Mouse (Mus musculus): Measurements from ENCODE around the gene Syt6.
"Not testable (repeated sequence)": the region's sequence is repeated elsewhere in the genome, so short reads cannot be mapped to it uniquely, and the experiment has no call there.

The Syt6 gene

GRCm38 (mm10) chr3:103601561-103601960 lies 26.5 kb downstream of the Syt6 start:
- no peak for DNase-seq

- DNase-seq = no peak
Measured at GRCm38 (mm10) chr3:103606045-103606597, 31.1 kb downstream of the Syt6 start.

GRCm38 (mm10) chr3:103606660-103607595 lies 31.9 kb downstream of the Syt6 start:
- DNase-seq = no peak

- DNase-seq = no peak
Measured at GRCm38 (mm10) chr3:103610231-103610630, 35.2 kb downstream of the Syt6 start.

GRCm38 (mm10) chr3:103612636-103613355 lies 37.8 kb downstream of the Syt6 start:
- DNase-seq = no peak

GRCm38 (mm10) chr3:103615621-103616020 lies 40.6 kb downstream of the Syt6 start:
- DNase-seq = no peak

GRCm38 (mm10) chr3:103616981-103617380 lies 42.0 kb downstream of the Syt6 start:
- DNase-seq = no peak

GRCm38 (mm10) chr3:103620101-103620500 lies 45.1 kb downstream of the Syt6 start:
- DNase-seq = peak in 1 of 2 experiments; percentile 53

- DNase-seq = no peak
Measured at GRCm38 (mm10) chr3:103623893-103624470, 49.0 kb downstream of the Syt6 start.

- peak; percentile 34 to 54 for DNase-seq
Measured at GRCm38 (mm10) chr3:103624591-103625051, 49.6 kb downstream of the Syt6 start.

- DNase-seq = no peak
Measured at GRCm38 (mm10) chr3:103625169-103625568, 50.1 kb downstream of the Syt6 start.

- no peak for DNase-seq
Measured at GRCm38 (mm10) chr3:103626481-103626880, 51.5 kb downstream of the Syt6 start.

- DNase-seq = no peak
Measured at GRCm38 (mm10) chr3:103627661-103628060, 52.6 kb downstream of the Syt6 start.

- no peak for DNase-seq
Measured at GRCm38 (mm10) chr3:103633124-103633523, 58.1 kb downstream of the Syt6 start.

GRCm38 (mm10) chr3:103633831-103634230 lies 58.8 kb downstream of the Syt6 start:
- no peak for DNase-seq

GRCm38 (mm10) chr3:103634256-103634655 lies 59.2 kb downstream of the Syt6 start:
- DNase-seq = no peak

- DNase-seq = no peak
Measured at GRCm38 (mm10) chr3:103637641-103638040, 62.6 kb downstream of the Syt6 start.

- DNase-seq = no peak
Measured at GRCm38 (mm10) chr3:103640226-103640803, 65.3 kb downstream of the Syt6 start.

- no peak for DNase-seq
Measured at GRCm38 (mm10) chr3:103641301-103641700, 66.3 kb downstream of the Syt6 start.

GRCm38 (mm10) chr3:103645968-103646367 lies 70.9 kb downstream of the Syt6 start, which contains the start of gene Atg4a-ps:
Gene Atg4a-ps (minus strand): TSS chr3:103646068.
- not testable (repeated sequence) for DNase-seq

- peak; percentile 17 to 69 for DNase-seq
Measured at GRCm38 (mm10) chr3:103647164-103647867, 72.3 kb downstream of the Syt6 start.

- no peak for DNase-seq
Measured at GRCm38 (mm10) chr3:103648486-103648885, 73.5 kb downstream of the Syt6 start.

Measured in lung, postnatal 4 days (tissue).